Mouse (Mus musculus): ENCODE results near the gene Vti1b.

DNA sequence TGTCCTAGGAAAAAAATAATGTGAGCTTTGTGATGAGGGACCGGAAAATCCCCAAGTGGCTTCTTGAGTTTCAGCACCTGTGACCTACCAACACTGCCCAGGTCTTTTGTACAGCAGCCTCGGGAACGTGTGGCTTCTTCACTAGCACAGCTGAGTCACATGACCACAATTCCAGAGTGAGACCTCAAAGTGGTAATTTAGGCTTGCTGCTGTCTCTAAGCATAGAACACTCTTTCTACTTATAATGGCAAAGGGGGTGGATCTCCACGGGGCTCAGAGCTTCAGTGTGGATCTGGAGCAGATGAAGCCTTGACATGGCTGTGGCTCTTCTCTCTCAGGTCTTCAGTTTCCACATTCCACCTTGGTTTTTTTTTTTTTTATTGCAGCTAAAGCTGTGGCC, 37.4 kb downstream of the Vti1b start:
- TF ChIP-seq POLR2A (IDR thresholded peaks at IDR 0.05; ENCODE audit: extremely low read depth, insufficient read depth, low read length): no peak
- no peak for TF ChIP-seq CTCF (IDR thresholded peaks at IDR 0.05; ENCODE audit: extremely low read depth, insufficient read depth, low read length)

Data from cortical plate, adult 2 months (tissue).